Mouse (Mus musculus) E14TG2a.4 (cell line): ENCODE data around the gene Sec31b.

ENCODE experiments used
- CTCF ChIP-seq: conservative IDR thresholded peaks from 2 replicates; pipeline ENCODE4 v1.5.1; 2014; ENCODE audit warnings: low read length
- NANOG ChIP-seq: IDR thresholded peaks from 2 replicates; pipeline ENCODE4 v1.6.1; 2014; ENCODE audit warnings: borderline replicate concordance, low read length, mixed read lengths
- POU5F1 ChIP-seq: IDR thresholded peaks from 2 replicates; pipeline ENCODE4 v1.6.1; 2014; ENCODE audit warnings: low read length, borderline replicate concordance

GRCm38 (mm10) chr19:44554490-44554860, 8.8 kb upstream of the Sec31b start:
- TF ChIP-seq CTCF: no peak
- TF ChIP-seq POU5F1: no peak
- TF ChIP-seq NANOG: no peak
